Mouse (Mus musculus): ENCODE data around the gene Brap. TPM values are rescaled to one million over a fixed set of nuclear protein-coding genes. Genes with fewer than 3 reads are reported as not detected.
A peak's percentile ranks its signal among the peaks of the same experiment; 100 is the strongest.
"Not testable (repeated sequence)": the region's sequence is repeated elsewhere in the genome, so short reads cannot be mapped to it uniquely, and the experiment has no call there.

Brap gene
- polyA plus RNA-seq, 1 experiment from 2014 or later = 29.5 TPM

GRCm38 (mm10) chr5:121690482-121691211, 30.3 kb downstream of the Brap start:
- H3K27ac ChIP-seq (ENCODE audit: low read length) = peak overlapping the region; percentile 68
- H3K9me3 ChIP-seq (replicated peaks; ENCODE audit: control insufficient read depth, low read length) = no peaks in the 10 kb centered on the region
- peaks cover 10% of the 10 kb centered on the region for H3K4me1 ChIP-seq (ENCODE audit: control insufficient read depth, insufficient read depth, low read length)
- ATAC-seq (ENCODE audit: insufficient read depth, low FRiP score) = no peak
- no peak overlapping the region for H3K4me3 ChIP-seq (replicated peaks; ENCODE audit: low read length)
- H3K36me3 ChIP-seq (ENCODE audit: control insufficient read depth, insufficient read depth, low read length) = no peaks in the 10 kb centered on the region
- WGBS = 63% methylated on average over 7 of the region's 7 CpGs
- no peaks in the 10 kb centered on the region for H3K27me3 ChIP-seq (ENCODE audit: control insufficient read depth, insufficient read depth, low read length)
- H3K4me2 ChIP-seq (ENCODE audit: low read depth, low read length) = 0 out of 2 replicates have a peak overlapping the region, but pooled peaks have one; percentile 11
- H3K9ac ChIP-seq (ENCODE audit: low read length) = no peak overlapping the region

DNA sequence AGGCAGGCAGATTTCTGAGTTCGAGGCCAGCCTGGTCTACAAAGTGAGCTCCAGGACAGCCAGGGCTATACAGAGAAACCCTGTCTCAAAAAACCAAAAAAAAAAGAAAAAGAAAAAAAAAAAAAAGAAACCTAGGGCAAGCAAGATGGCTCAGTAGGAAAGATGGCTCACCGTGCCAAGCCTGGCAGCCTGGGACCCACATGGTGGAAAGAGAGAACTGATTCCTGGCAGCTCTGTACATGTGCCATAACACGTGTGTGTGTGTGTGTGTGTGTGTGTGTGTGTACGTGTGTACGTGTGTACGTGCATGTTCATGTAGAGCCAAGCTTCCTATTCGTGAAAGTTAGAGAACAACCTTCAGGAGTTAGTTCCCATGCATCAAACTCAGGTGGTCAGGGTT, 31.1 kb downstream of the Brap start:
- WGBS = 86% methylated on average over 7 of the region's 7 CpGs
- not testable (repeated sequence) for H3K27ac ChIP-seq (ENCODE audit: low read length); H3K27me3 ChIP-seq (ENCODE audit: control insufficient read depth, insufficient read depth, low read length)

GRCm38 (mm10) chr5:121692897-121693296, 32.5 kb downstream of the Brap start:
- Histone ChIP-seq H3K4me3 (replicated peaks; ENCODE audit: low read length) (no peak overlapping the region), H3K27me3 (ENCODE audit: control insufficient read depth, insufficient read depth, low read length) (no peaks in the 10 kb centered on the region), H3K9ac (ENCODE audit: low read length) (no peak overlapping the region), H3K9me3 (replicated peaks; ENCODE audit: control insufficient read depth, low read length) (no peaks in the 10 kb centered on the region), H3K36me3 (ENCODE audit: control insufficient read depth, insufficient read depth, low read length) (no peaks in the 10 kb centered on the region), H3K4me2 (ENCODE audit: low read depth, low read length) (no peak overlapping the region), H3K4me1 (ENCODE audit: control insufficient read depth, insufficient read depth, low read length) (peaks cover 10% of the 10 kb centered on the region), H3K27ac (ENCODE audit: low read length) (no peak overlapping the region)
- no peak for ATAC-seq (ENCODE audit: insufficient read depth, low FRiP score)
- 74% methylated on average over 4 of the region's 4 CpGs for WGBS

More for the DNA sequence above, 31.1 kb downstream of the Brap start:
- ATAC-seq (ENCODE audit: insufficient read depth, low FRiP score); H3K4me3 ChIP-seq (replicated peaks; ENCODE audit: low read length); H3K9ac ChIP-seq (ENCODE audit: low read length); H3K36me3 ChIP-seq (ENCODE audit: control insufficient read depth, insufficient read depth, low read length); H3K9me3 ChIP-seq (replicated peaks; ENCODE audit: control insufficient read depth, low read length); H3K4me2 ChIP-seq (ENCODE audit: low read depth, low read length): not testable (repeated sequence)
- peaks cover 10% of the 10 kb centered on the region for H3K4me1 ChIP-seq (ENCODE audit: control insufficient read depth, insufficient read depth, low read length)

DNA sequence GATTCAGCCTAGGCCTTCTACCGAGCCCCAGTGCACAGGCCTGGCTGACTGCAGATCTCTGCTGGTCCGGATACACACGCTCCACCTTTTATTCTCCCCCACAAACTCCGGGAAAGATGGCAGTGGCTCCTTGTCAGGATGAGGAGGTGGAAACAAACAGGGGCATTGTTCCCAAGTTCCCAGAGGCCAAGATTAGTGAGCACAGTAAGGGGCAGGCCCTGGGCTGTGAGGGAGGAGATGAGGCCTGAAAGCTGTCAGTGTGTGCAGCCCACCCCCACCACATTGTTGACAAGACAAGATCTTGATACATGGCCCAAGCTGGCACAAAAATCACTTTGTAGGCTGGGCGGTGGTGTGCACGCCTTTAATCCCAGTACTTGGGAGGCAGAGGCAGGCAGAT, 36.4 kb downstream of the Brap start:
- WGBS = 69% methylated on average over 6 of the region's 6 CpGs
- Histone ChIP-seq H3K27me3 (ENCODE audit: control insufficient read depth, insufficient read depth, low read length) (no peaks in the 10 kb centered on the region), H3K27ac (ENCODE audit: low read length) (no peak overlapping the region), H3K9me3 (replicated peaks; ENCODE audit: control insufficient read depth, low read length) (no peaks in the 10 kb centered on the region), H3K4me3 (replicated peaks; ENCODE audit: low read length) (no peak overlapping the region), H3K9ac (ENCODE audit: low read length) (no peak overlapping the region), H3K4me2 (ENCODE audit: low read depth, low read length) (no peak overlapping the region), H3K36me3 (ENCODE audit: control insufficient read depth, insufficient read depth, low read length) (no peaks in the 10 kb centered on the region), H3K4me1 (ENCODE audit: control insufficient read depth, insufficient read depth, low read length) (peaks cover 4% of the 10 kb centered on the region; the same call in 1 of the 2 replicates)
- ATAC-seq (ENCODE audit: insufficient read depth, low FRiP score) = no peak

GRCm38 (mm10) chr5:121699891-121700290, 39.5 kb downstream of the Brap start:
- no peak overlapping the region for H3K4me2 ChIP-seq (ENCODE audit: low read depth, low read length)
- H3K36me3 ChIP-seq (ENCODE audit: control insufficient read depth, insufficient read depth, low read length) = no peaks in the 10 kb centered on the region
- H3K4me1 ChIP-seq (ENCODE audit: control insufficient read depth, insufficient read depth, low read length) = peaks cover 10% of the 10 kb centered on the region; the same call in 1 of the 2 replicates
- no peak overlapping the region for H3K4me3 ChIP-seq (replicated peaks; ENCODE audit: low read length)
- no peaks in the 10 kb centered on the region for H3K27me3 ChIP-seq (ENCODE audit: control insufficient read depth, insufficient read depth, low read length)
- H3K9ac ChIP-seq (ENCODE audit: low read length) = peak overlapping the region; percentile 66; the same call in 1 of the 2 replicates
- WGBS = 46% methylated on average over 5 of the region's 5 CpGs
- ATAC-seq (ENCODE audit: insufficient read depth, low FRiP score) = no peak
- no peak overlapping the region for H3K27ac ChIP-seq (ENCODE audit: low read length)
- no peaks in the 10 kb centered on the region for H3K9me3 ChIP-seq (replicated peaks; ENCODE audit: control insufficient read depth, low read length)

DNA sequence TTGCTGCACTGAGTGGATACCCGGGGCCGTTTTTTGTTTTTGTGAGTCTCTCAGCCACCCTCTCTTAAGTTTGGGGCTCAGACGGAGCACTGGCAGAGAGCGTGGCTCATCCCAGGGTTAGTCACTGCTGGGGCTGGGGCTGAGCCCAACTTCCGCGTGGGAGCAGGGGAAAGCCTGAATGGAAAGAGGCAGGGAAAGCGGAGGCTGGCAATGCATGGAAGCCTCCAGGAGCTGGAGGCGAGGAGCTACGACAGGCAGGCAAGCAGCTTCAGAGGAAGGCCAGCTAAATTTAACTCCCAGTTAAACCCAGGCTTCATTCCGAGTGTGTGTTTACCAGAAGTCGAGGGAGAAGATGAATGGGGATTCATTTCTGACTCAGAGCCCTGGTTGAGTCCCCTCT, 40.1 kb downstream of the Brap start:
- peak overlapping the region; percentile 10; the same call in 1 of the 2 replicates for H3K4me3 ChIP-seq (replicated peaks; ENCODE audit: low read length)
- 0 out of 2 replicates have a peak overlapping the region, but pooled peaks have one; percentile 18 for H3K27ac ChIP-seq (ENCODE audit: low read length)
- peak overlapping the region; percentile 40 for H3K4me2 ChIP-seq (ENCODE audit: low read depth, low read length)
- no peaks in the 10 kb centered on the region for H3K36me3 ChIP-seq (ENCODE audit: control insufficient read depth, insufficient read depth, low read length)
- peak overlapping the region; percentile 66 for H3K9ac ChIP-seq (ENCODE audit: low read length)
- H3K27me3 ChIP-seq (ENCODE audit: control insufficient read depth, insufficient read depth, low read length) = no peaks in the 10 kb centered on the region
- peaks cover 12% of the 10 kb centered on the region; the same call in 1 of the 2 replicates for H3K4me1 ChIP-seq (ENCODE audit: control insufficient read depth, insufficient read depth, low read length)
- H3K9me3 ChIP-seq (replicated peaks; ENCODE audit: control insufficient read depth, low read length) = no peaks in the 10 kb centered on the region
- ATAC-seq (ENCODE audit: insufficient read depth, low FRiP score) = no peak
- 14% methylated on average over 11 of the region's 11 CpGs for WGBS

DNA sequence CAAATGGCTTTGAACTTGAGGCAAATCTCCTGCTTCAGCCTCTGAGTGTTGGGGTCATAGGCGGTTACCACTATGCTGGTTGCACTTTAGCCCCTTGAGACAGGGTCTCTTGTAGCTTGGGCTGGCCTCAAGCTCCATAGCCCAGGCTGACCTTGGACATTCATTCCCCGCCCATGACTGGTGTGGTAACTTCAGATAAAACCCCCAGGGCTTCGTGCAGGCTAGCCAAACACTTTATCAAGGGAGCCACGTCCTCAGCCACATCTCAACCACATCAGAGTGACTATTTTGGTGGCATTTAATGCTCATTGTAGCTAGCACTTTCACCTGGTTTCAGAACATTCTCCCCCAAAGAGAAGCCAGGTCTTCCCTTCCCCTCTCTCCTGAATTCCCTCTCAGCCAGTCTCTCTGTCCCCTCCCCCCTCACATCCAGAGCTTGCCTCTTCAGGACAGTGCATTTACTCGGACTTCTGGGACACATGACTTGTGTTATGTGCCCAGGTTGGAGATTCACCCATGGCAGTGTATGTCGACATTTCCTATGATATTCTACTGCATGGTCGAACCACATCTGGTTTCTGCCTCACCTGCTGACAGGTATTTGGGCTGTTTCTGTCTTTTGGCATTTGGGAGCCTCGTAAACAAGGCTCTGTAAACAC, 40.9 kb downstream of the Brap start:
- no peak overlapping the region for H3K27ac ChIP-seq (ENCODE audit: low read length)
- no peaks in the 10 kb centered on the region for H3K36me3 ChIP-seq (ENCODE audit: control insufficient read depth, insufficient read depth, low read length)
- WGBS = 48% methylated on average over 8 of the region's 8 CpGs
- H3K4me2 ChIP-seq (ENCODE audit: low read depth, low read length) = no peak overlapping the region
- peaks cover 12% of the 10 kb centered on the region; the same call in 1 of the 2 replicates for H3K4me1 ChIP-seq (ENCODE audit: control insufficient read depth, insufficient read depth, low read length)
- no peak overlapping the region for H3K4me3 ChIP-seq (replicated peaks; ENCODE audit: low read length)
- no peaks in the 10 kb centered on the region for H3K9me3 ChIP-seq (replicated peaks; ENCODE audit: control insufficient read depth, low read length)
- no peak overlapping the region for H3K9ac ChIP-seq (ENCODE audit: low read length)
- H3K27me3 ChIP-seq (ENCODE audit: control insufficient read depth, insufficient read depth, low read length) = no peaks in the 10 kb centered on the region
- no peak for ATAC-seq (ENCODE audit: insufficient read depth, low FRiP score)

DNA sequence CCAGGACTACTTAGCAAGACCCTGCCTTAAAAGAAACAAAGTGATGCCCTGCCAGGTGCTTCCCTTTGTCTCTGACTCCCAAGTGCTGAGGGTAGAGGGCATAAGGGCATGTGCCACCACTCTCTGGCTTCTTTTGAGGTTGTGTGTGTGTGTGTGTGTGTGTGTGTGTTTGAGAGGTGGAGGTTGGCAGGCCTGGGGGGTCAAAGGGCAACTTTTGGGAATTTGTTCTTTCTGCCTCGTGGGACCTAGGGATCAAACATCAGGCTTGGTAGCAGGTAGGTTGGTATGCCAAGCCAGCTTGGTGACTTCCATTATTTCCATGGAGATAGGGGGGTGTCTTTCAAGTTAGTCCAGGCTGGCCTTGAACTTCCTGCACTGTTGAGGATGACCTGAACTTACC, 43.0 kb downstream of the Brap start:
- Histone ChIP-seq H3K4me1 (ENCODE audit: control insufficient read depth, insufficient read depth, low read length) (peaks cover 12% of the 10 kb centered on the region; the same call in 1 of the 2 replicates), H3K4me3 (replicated peaks; ENCODE audit: low read length) (no peak overlapping the region), H3K9me3 (replicated peaks; ENCODE audit: control insufficient read depth, low read length) (no peaks in the 10 kb centered on the region), H3K36me3 (ENCODE audit: control insufficient read depth, insufficient read depth, low read length) (no peaks in the 10 kb centered on the region), H3K27ac (ENCODE audit: low read length) (no peak overlapping the region), H3K9ac (ENCODE audit: low read length) (no peak overlapping the region), H3K4me2 (ENCODE audit: low read depth, low read length) (no peak overlapping the region), H3K27me3 (ENCODE audit: control insufficient read depth, insufficient read depth, low read length) (no peaks in the 10 kb centered on the region)
- ATAC-seq (ENCODE audit: insufficient read depth, low FRiP score) = no peak
- WGBS = 39% methylated on average over 1 of the region's 1 CpGs
